Comparison of ENCODE assay signal across 7 mouse cellular contexts in the genomic region with DNA sequence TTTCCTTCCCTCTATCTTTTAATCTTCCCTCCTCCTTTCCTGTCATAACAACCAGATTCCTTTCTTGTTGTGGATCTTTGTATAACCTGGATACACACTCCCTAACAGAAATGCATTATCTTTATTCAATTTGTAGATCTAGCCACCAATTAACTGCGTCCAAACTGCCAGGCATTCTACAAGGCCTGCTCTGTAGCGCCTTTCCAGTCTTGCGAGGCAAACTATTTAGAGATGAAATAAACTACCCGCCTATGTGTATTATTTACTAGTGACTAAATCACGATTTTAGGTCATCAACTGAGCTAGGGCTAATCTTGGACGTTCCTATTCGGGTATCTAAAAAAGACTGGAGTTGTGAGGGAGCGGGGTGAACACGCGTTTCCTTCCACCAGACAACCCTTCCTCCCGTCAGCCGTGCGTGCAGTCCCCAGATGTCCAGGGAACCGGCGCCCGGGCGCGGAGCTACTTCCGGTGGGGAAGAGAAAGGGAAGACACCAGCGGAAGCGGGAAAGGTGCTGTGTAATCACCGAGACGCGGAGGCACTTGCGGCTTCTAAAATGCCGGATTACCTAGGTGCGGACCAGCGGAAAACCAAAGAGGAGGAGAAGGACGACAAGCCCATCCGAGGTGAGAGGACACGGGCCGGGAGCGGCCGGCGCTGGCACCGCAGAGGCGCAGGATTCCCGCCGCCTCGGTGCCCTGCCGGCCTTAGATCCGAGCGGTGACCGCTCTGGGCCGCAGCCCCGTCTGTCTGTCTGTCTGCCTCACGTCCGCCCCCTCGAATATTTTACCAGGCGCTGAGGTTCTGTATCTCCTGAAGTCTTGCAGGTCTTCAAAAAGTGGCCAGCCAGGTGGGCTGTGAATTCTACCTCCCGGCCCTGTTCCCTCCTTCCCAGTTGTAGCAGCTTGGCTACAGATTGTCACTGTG. TPM values are rescaled to one million over a fixed set of nuclear protein-coding genes. Genes with fewer than 3 reads are reported as not detected.
DNase-seq lines count a peak whose midpoint lies in the region; ATAC-seq lines count a peak whose summit lies in the region.

No protein-coding gene starts in this region.

- H3K4me3 ChIP-seq in intestine, embryonic 16.5 days (ENCODE audit: low read length), result peak overlapping the region; percentile 96
- peak overlapping the region; percentile 66 for H3K4me3 ChIP-seq in midbrain, embryonic 11.5 days (ENCODE audit: low read depth, low read length)

- peak; percentile 85 for DNase-seq in adrenal gland, adult 8-10 months
- peak; percentile 94 for DNase-seq in embryo, embryonic 9.5 days (ENCODE audit: extremely low spot score)
- DNase-seq in gastrocnemius, postnatal 4 days (ENCODE audit: low spot score in 2 of 2), result peak; percentile 82 to 92
- DNase-seq in left cerebral cortex, postnatal 36 days (ENCODE audit: low spot score in 2 of 2), result peak; percentile 94 to 95
- peak; percentile 99 for DNase-seq in midbrain, embryonic 11.5 days (ENCODE audit: low spot score, missing footprints)
- DNase-seq in skeletal muscle tissue, adult 2 months (ENCODE audit: low read depth, low spot score), result peak; percentile 89

- ATAC-seq in intestine, embryonic 16.5 days, result peak; percentile 88
- peak; percentile 81 for ATAC-seq in midbrain, embryonic 11.5 days (ENCODE audit: low FRiP score)

- no peaks in the 10 kb centered on the region for H3K9me3 ChIP-seq in intestine, embryonic 16.5 days (ENCODE audit: control insufficient read depth, low read length)
- no peaks in the 10 kb centered on the region for H3K9me3 ChIP-seq in midbrain, embryonic 11.5 days (ENCODE audit: control insufficient read depth, low read length)

- H3K36me3 ChIP-seq in intestine, embryonic 16.5 days (ENCODE audit: control insufficient read depth, insufficient read depth, low read length), result 0 out of 2 replicates have a peak, but pooled peaks cover 3% of the 10 kb centered on the region
- peaks cover 7% of the 10 kb centered on the region; the same call in 1 of the 2 replicates for H3K36me3 ChIP-seq in midbrain, embryonic 11.5 days (ENCODE audit: control insufficient read depth, insufficient read depth, low read length)

- H3K4me2 ChIP-seq in intestine, embryonic 16.5 days (ENCODE audit: low read depth, low read length), result peak overlapping the region; percentile 67
- H3K4me2 ChIP-seq in midbrain, embryonic 11.5 days, result peak overlapping the region; percentile 77

- H3K27me3 ChIP-seq in intestine, embryonic 16.5 days (replicated peaks; ENCODE audit: control insufficient read depth, insufficient read depth, low read length), result no peaks in the 10 kb centered on the region
- H3K27me3 ChIP-seq in midbrain, embryonic 11.5 days (ENCODE audit: control insufficient read depth, insufficient read depth, low read length), result no peaks in the 10 kb centered on the region

- H3K27ac ChIP-seq in intestine, embryonic 16.5 days (ENCODE audit: low read length), result peak overlapping the region; percentile 62
- H3K27ac ChIP-seq in midbrain, embryonic 11.5 days (ENCODE audit: low read depth, low read length), result peak overlapping the region; percentile 32

- H3K4me1 ChIP-seq in intestine, embryonic 16.5 days (ENCODE audit: control insufficient read depth, insufficient read depth, low read length), result no peaks in the 10 kb centered on the region; the same call in 1 of the 2 replicates
- peaks cover 11% of the 10 kb centered on the region; the same call in 1 of the 2 replicates for H3K4me1 ChIP-seq in midbrain, embryonic 11.5 days (ENCODE audit: control insufficient read depth, insufficient read depth, low read length)

- WGBS in intestine, embryonic 16.5 days, result 2% methylated on average over 51 of the region's 51 CpGs
- WGBS in midbrain, embryonic 11.5 days, result 3% methylated on average over 48 of the region's 51 CpGs

- H3K9ac ChIP-seq in intestine, embryonic 16.5 days (ENCODE audit: low read depth, low read length), result peak overlapping the region; percentile 94
- H3K9ac ChIP-seq in midbrain, embryonic 11.5 days (ENCODE audit: low read length), result peak overlapping the region; percentile 80

- intact Hi-C loops in left cerebral cortex, postnatal 36 days (cut with DNase I), result loop anchor here (5.0 kb wide), 1 partner anchor 721 kb away; no protein-coding TSS in a partner anchor

RNA-seq across cellular contexts. Expression of gene Psmc2, which starts 1.4 kb away (rescaled TPM):
- 100 to 1,000 TPM; 127 to 153 (median 141) TPM for total RNA-seq in adrenal gland, adult 8-10 months (2022)
- 100 to 1,000 TPM; 117 to 134 TPM for total RNA-seq in gastrocnemius, postnatal 4 days (2021)
- polyA plus RNA-seq in intestine, embryonic 16.5 days (2015; fragmentation: Nextera tagmentation; extraction: Ambion mirVana), result 156 and 170 TPM in 2 replicates
- total RNA-seq in left cerebral cortex, postnatal 36 days (2021), result 100 to 1,000 TPM; 108 to 111 TPM
- 253 and 272 TPM in 2 replicates for polyA plus RNA-seq in midbrain, embryonic 11.5 days (2014; fragmentation: Nextera tagmentation; extraction: Ambion mirVana)

RNA-seq across cellular contexts. Expression of gene Dnajc2, which starts 1.5 kb away (rescaled TPM):
- 10 to 100 TPM; 25.4 to 31.8 (median 30.2) TPM for total RNA-seq in adrenal gland, adult 8-10 months (2022)
- 10 to 100 TPM; 23.5 to 24.3 TPM for total RNA-seq in gastrocnemius, postnatal 4 days (2021)
- 55.0 and 63.2 TPM in 2 replicates for polyA plus RNA-seq in intestine, embryonic 16.5 days (2015; fragmentation: Nextera tagmentation; extraction: Ambion mirVana)
- total RNA-seq in left cerebral cortex, postnatal 36 days (2021), result 10 to 100 TPM; 29.6 to 31.8 TPM
- 103 and 109 TPM in 2 replicates for polyA plus RNA-seq in midbrain, embryonic 11.5 days (2014; fragmentation: Nextera tagmentation; extraction: Ambion mirVana)

RNA-seq across cellular contexts. Expression of gene Pmpcb, which starts 49.6 kb away (rescaled TPM):
- total RNA-seq in adrenal gland, adult 8-10 months (2022), result 100 to 1,000 TPM; 215 to 293 (median 236) TPM
- 100 to 1,000 TPM; 128 TPM for total RNA-seq in gastrocnemius, postnatal 4 days (2021)
- 82.3 and 85.4 TPM in 2 replicates for polyA plus RNA-seq in intestine, embryonic 16.5 days (2015; fragmentation: Nextera tagmentation; extraction: Ambion mirVana)
- 10 to 100 TPM; 58.6 to 71.4 TPM for total RNA-seq in left cerebral cortex, postnatal 36 days (2021)
- polyA plus RNA-seq in midbrain, embryonic 11.5 days (2014; fragmentation: Nextera tagmentation; extraction: Ambion mirVana), result 106 and 115 TPM in 2 replicates

Comparison
In these comparisons a context has a peak if more than half of its experiments do, and no peak if none do; other contexts are left out.
1. Peak in every context shown above with its lines: DNase-seq, ATAC-seq, H3K4me3 ChIP-seq and H3K27ac ChIP-seq.